Mouse (Mus musculus) mouse embryonic stem cell (cell line): ENCODE results near the gene Skap1.
"Not testable (repeated sequence)": the region's sequence is repeated elsewhere in the genome, so short reads cannot be mapped to it uniquely, and the experiment has no call there.

Experiments
- in situ Hi-C, 2 experiments: fragments of 300-500 bp; cut with MboI; formaldehyde crosslinking; loops; 1 replicate in 1 of 2; 3 replicates in 1 of 2; pipeline ENCODE4 v1.14.3; 2019 to 2020; ENCODE audit warnings: low sequenced_read_pairs in 2 of 2, low pct_unique_long_range_greater_than_20kb in 1 of 2, mixed read lengths in 1 of 2; ENCODE audit not compliant: unreplicated experiment in 1 of 2

The Skap1 gene

GRCm38 (mm10) chr11:96713210-96714005 is 249.0 kb downstream of the Skap1 start:
- in situ Hi-C loops: no loop called here

GRCm38 (mm10) chr11:96714011-96714410 is 249.6 kb downstream of the Skap1 start:
- in situ Hi-C loops: no loop called here

GRCm38 (mm10) chr11:96715168-96715567 is 250.8 kb downstream of the Skap1 start:
- in situ Hi-C loops: not testable (repeated sequence)

GRCm38 (mm10) chr11:96718609-96719008 is 254.2 kb downstream of the Skap1 start:
- in situ Hi-C loops: no loop called here

GRCm38 (mm10) chr11:96725833-96726232 is 261.4 kb downstream of the Skap1 start:
- in situ Hi-C loops: no loop called here

- in situ Hi-C loops: no loop called here
Observed at GRCm38 (mm10) chr11:96728577-96728976, 264.2 kb downstream of the Skap1 start.

GRCm38 (mm10) chr11:96729462-96729861 is 265.1 kb downstream of the Skap1 start:
- in situ Hi-C loops: no loop called here

GRCm38 (mm10) chr11:96730327-96730726 is 265.9 kb downstream of the Skap1 start:
- in situ Hi-C loops: no loop called here

GRCm38 (mm10) chr11:96732657-96733056 is 268.3 kb downstream of the Skap1 start:
- in situ Hi-C loops: no loop called here

- in situ Hi-C loops: no loop called here
Observed at GRCm38 (mm10) chr11:96735908-96736307, 271.5 kb downstream of the Skap1 start.

GRCm38 (mm10) chr11:96736361-96736760 is 272.0 kb downstream of the Skap1 start:
- in situ Hi-C loops: no loop called here

- in situ Hi-C loops: no loop called here
Observed at GRCm38 (mm10) chr11:96737673-96738471, 273.5 kb downstream of the Skap1 start.

- in situ Hi-C loops: no loop called here
Observed at GRCm38 (mm10) chr11:96740796-96741195, 276.4 kb downstream of the Skap1 start.

GRCm38 (mm10) chr11:96741995-96742394 is 277.6 kb downstream of the Skap1 start:
- in situ Hi-C loops: no loop called here

- in situ Hi-C loops: no loop called here
Observed at GRCm38 (mm10) chr11:96743000-96743399, 278.6 kb downstream of the Skap1 start.

GRCm38 (mm10) chr11:96743891-96744290 is 279.5 kb downstream of the Skap1 start:
- in situ Hi-C loops: no loop called here

- in situ Hi-C loops: no loop called here
Observed at GRCm38 (mm10) chr11:96746648-96747047, 282.3 kb downstream of the Skap1 start.

GRCm38 (mm10) chr11:96747555-96747954 is 283.2 kb downstream of the Skap1 start:
- in situ Hi-C loops: no loop called here

- in situ Hi-C loops: loop anchor here (5.0 to 10.0 kb wide), 2 partner anchors 97 to 100 kb away; no protein-coding TSS in a partner anchor
Observed at GRCm38 (mm10) chr11:96755298-96755697, 290.9 kb downstream of the Skap1 start.
